ENCODE assay signal across 10 mouse cellular contexts in genomic region chr19:23694344-23694743, GRCm38 (mm10). TPM values are rescaled to one million over a fixed set of nuclear protein-coding genes. Genes with fewer than 3 reads are reported as not detected.
DNase-seq lines count a peak whose midpoint lies in the region; ATAC-seq and TF ChIP-seq lines count a peak whose summit lies in the region.
"Had no signal": no experiment of that assay in that cellular context is flagged by ENCODE, and none has a peak within 500 bp of the region (broad histone marks: within the 10 kb centered on the region; RNA-seq: fewer than 3 reads in every experiment).

No protein-coding gene starts in this region.

- H3K27ac ChIP-seq in forebrain, embryonic 14.5 days (ENCODE audit: low read depth, low read length), result no peak overlapping the region
- no peak overlapping the region for H3K27ac ChIP-seq in forebrain, embryonic 12.5 days
- no peak overlapping the region for H3K27ac ChIP-seq in liver, postnatal 0 days (ENCODE audit: low read depth)
- H3K27ac ChIP-seq: liver, embryonic 13.5 days had no signal

- H3K4me1 ChIP-seq in forebrain, embryonic 14.5 days (ENCODE audit: control insufficient read depth, insufficient read depth, low read length), result peaks cover 7% of the 10 kb centered on the region; the same call in 1 of the 2 replicates
- H3K4me1 ChIP-seq in forebrain, embryonic 12.5 days, result peaks cover 6% of the 10 kb centered on the region; the same call in 1 of the 2 replicates
- H3K4me1 ChIP-seq in liver, postnatal 0 days (ENCODE audit: insufficient read depth), result no peaks in the 10 kb centered on the region

- intact Hi-C loops in heart, postnatal 10 days (cut with DNase I), result no loop called here

- no peaks in the 10 kb centered on the region for H3K27me3 ChIP-seq in forebrain, embryonic 14.5 days (replicated peaks; ENCODE audit: control insufficient read depth, insufficient read depth, low read length)
- no peaks in the 10 kb centered on the region for H3K27me3 ChIP-seq in forebrain, embryonic 12.5 days
- no peaks in the 10 kb centered on the region for H3K27me3 ChIP-seq in liver, postnatal 0 days (ENCODE audit: insufficient read depth, low read length)
- H3K27me3 ChIP-seq: liver, embryonic 13.5 days had no signal

- no peak for TF ChIP-seq EP300 in liver, postnatal 0 days (IDR thresholded peaks at IDR 0.05; ENCODE audit: low read depth)

- no peak overlapping the region for H3K9ac ChIP-seq in forebrain, embryonic 14.5 days (ENCODE audit: low read length)
- no peak overlapping the region for H3K9ac ChIP-seq in forebrain, embryonic 12.5 days
- H3K9ac ChIP-seq in liver, postnatal 0 days (replicated peaks), result no peak overlapping the region
- H3K9ac ChIP-seq: liver, embryonic 13.5 days had no signal

- 57% methylated on average over 4 of the region's 4 CpGs for WGBS in forebrain, embryonic 14.5 days
- 79% methylated on average over 4 of the region's 4 CpGs for WGBS in forebrain, embryonic 12.5 days
- WGBS in liver, postnatal 0 days (ENCODE audit: insufficient replicate concordance), result 90% methylated on average over 4 of the region's 4 CpGs

- H3K36me3 ChIP-seq in forebrain, embryonic 14.5 days (ENCODE audit: control insufficient read depth, insufficient read depth, low read length), result peaks cover 35% of the 10 kb centered on the region
- peaks cover 43% of the 10 kb centered on the region for H3K36me3 ChIP-seq in forebrain, embryonic 12.5 days (replicated peaks)
- H3K36me3 ChIP-seq in liver, postnatal 0 days (replicated peaks; ENCODE audit: insufficient read depth, low read length), result peaks cover 29% of the 10 kb centered on the region

- H3K4me3 ChIP-seq in forebrain, embryonic 14.5 days (ENCODE audit: low read depth, low read length), result no peak overlapping the region
- no peak overlapping the region for H3K4me3 ChIP-seq in forebrain, embryonic 12.5 days (replicated peaks)
- no peak overlapping the region for H3K4me3 ChIP-seq in liver, postnatal 0 days (ENCODE audit: low read depth, low read length)
- H3K4me3 ChIP-seq: liver, embryonic 13.5 days had no signal

- no peak overlapping the region for H3K4me2 ChIP-seq in forebrain, embryonic 14.5 days (ENCODE audit: low read length)
- H3K4me2 ChIP-seq in forebrain, embryonic 12.5 days, result no peak overlapping the region
- H3K4me2 ChIP-seq in liver, postnatal 0 days (ENCODE audit: low read depth, low read length), result no peak overlapping the region
- H3K4me2 ChIP-seq: liver, embryonic 13.5 days had no signal

- no peak; the same call in 1 of the 2 replicates for ATAC-seq in forebrain, embryonic 14.5 days
- ATAC-seq in forebrain, embryonic 12.5 days (ENCODE audit: low FRiP score), result no peak
- no peak for ATAC-seq in liver, postnatal 0 days
- ATAC-seq in erythroid progenitor cell, adult 5-6 weeks (replicated peaks; ENCODE audit: low FRiP score, poor library complexity, severe bottlenecking), result no peak

- peak; percentile 56 for DNase-seq in forebrain, embryonic 14.5 days (ENCODE audit: low spot score)
- DNase-seq in urinary bladder, postnatal 14 days (ENCODE audit: low spot score), result peak; percentile 30
- DNase-seq in urinary bladder, postnatal 10 days (ENCODE audit: low spot score), result no peak
- peak; percentile 77 to 78 for DNase-seq in heart, postnatal 10 days
- DNase-seq in skeletal muscle tissue, adult 2 months (ENCODE audit: low read depth, low spot score), result peak; percentile 28
- no peak for DNase-seq in liver, postnatal 0 days
- DNase-seq: adrenal gland, postnatal 14 days; liver, embryonic 13.5 days had no signal

- no peak for TF ChIP-seq CTCF in liver, postnatal 0 days (IDR thresholded peaks at IDR 0.05; ENCODE audit: low read depth)

- H3K9me3 ChIP-seq in forebrain, embryonic 14.5 days (replicated peaks; ENCODE audit: control insufficient read depth, low read length), result no peaks in the 10 kb centered on the region
- H3K9me3 ChIP-seq in forebrain, embryonic 12.5 days, result no peaks in the 10 kb centered on the region
- H3K9me3 ChIP-seq in liver, postnatal 0 days (ENCODE audit: low read length), result no peaks in the 10 kb centered on the region
- H3K9me3 ChIP-seq: liver, embryonic 13.5 days had no signal

RNA-seq across cellular contexts. Expression of gene Ptar1, which starts 7.1 kb away (rescaled TPM):
- polyA plus RNA-seq in forebrain, embryonic 14.5 days (2014; fragmentation: Nextera tagmentation; extraction: Ambion mirVana), result 5.5 and 7.1 TPM in 2 replicates
- polyA plus RNA-seq in forebrain, embryonic 12.5 days (2016; fragmentation: Nextera tagmentation; extraction: Ambion mirVana), result 9.8 and 10.1 TPM in 2 replicates
- 10 to 100 TPM; 24.9 to 26.4 TPM for total RNA-seq in heart, postnatal 10 days (2021)
- polyA plus RNA-seq in liver, postnatal 0 days (2015; fragmentation: Nextera tagmentation; extraction: Ambion mirVana), result 2.2 and 2.5 TPM in 2 replicates
- 26.8 and 27.0 TPM in 2 replicates for total RNA-seq in erythroid progenitor cell, adult 5-6 weeks (2015; ENCODE audit: low replicate concordance)
- total RNA-seq in erythroid progenitor cell, adult 5-6 weeks (2017; ENCODE audit: low replicate concordance), result 20.4 and 24.7 TPM in 2 replicates

RNA-seq across cellular contexts. Expression of gene 1700028P14Rik, which starts 41.7 kb away (rescaled TPM):
- 1.5 and 1.6 TPM in 2 replicates for polyA plus RNA-seq in forebrain, embryonic 14.5 days (2014; fragmentation: Nextera tagmentation; extraction: Ambion mirVana)
- polyA plus RNA-seq in forebrain, embryonic 12.5 days (2016; fragmentation: Nextera tagmentation; extraction: Ambion mirVana), result 0.31 and 0.89 TPM in 2 replicates
- total RNA-seq in heart, postnatal 10 days (2021), result not detected
- not detected in 2 replicates for polyA plus RNA-seq in liver, postnatal 0 days (2015; fragmentation: Nextera tagmentation; extraction: Ambion mirVana)
- total RNA-seq in erythroid progenitor cell, adult 5-6 weeks (2015; ENCODE audit: low replicate concordance), result not detected in 2 replicates
- total RNA-seq in erythroid progenitor cell, adult 5-6 weeks (2017; ENCODE audit: low replicate concordance), result not detected in 2 replicates
- total RNA-seq: adrenal gland, postnatal 14 days had no signal
- polyA plus RNA-seq: liver, embryonic 13.5 days had no signal

Comparison
In these comparisons a context has a peak if more than half of its experiments do, and no peak if none do; other contexts are left out.
1. DNase-seq: peak in forebrain, embryonic 14.5 days (single experiment), urinary bladder, postnatal 14 days (single experiment), heart, postnatal 10 days (2 of 2) and skeletal muscle tissue, adult 2 months (single experiment); none in urinary bladder, postnatal 10 days (single experiment) and liver, postnatal 0 days (single experiment).